Mouse (Mus musculus): ENCODE results near the gene Fer. TPM values are rescaled to one million over a fixed set of nuclear protein-coding genes. Genes with fewer than 3 reads are reported as not detected.
A peak's percentile ranks its signal among the peaks of the same experiment; 100 is the strongest.

The Fer gene
- polyA plus RNA-seq, 1 experiment from 2014 or later: 28.6 TPM

DNA sequence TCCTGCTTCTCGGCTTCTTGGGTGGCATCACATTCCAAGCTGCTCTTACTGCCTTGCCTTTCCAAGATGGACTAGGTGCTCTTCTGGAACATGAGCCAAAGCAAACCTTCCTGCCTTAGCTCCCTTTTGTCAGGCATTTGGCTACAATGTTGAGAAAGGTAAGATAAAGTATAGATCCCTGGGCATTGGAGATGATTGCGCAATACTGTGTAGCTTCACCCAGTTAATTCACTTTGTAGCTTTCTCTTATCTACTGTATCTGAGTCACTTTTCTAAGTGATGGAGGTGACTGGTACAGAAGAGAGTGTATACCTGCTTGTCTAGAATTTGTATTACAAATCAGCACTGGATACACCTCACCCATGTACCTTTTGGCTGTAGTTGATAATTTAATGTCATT is 24.1 kb downstream of the Fer start:
- no peak for ATAC-seq (replicated peaks; ENCODE audit: low FRiP score, low TSS enrichment, low read depth)
- Histone ChIP-seq H3K9ac (ENCODE audit: low read length) (no peak overlapping the region), H3K4me2 (ENCODE audit: low read length) (no peak overlapping the region), H3K27me3 (replicated peaks; ENCODE audit: control insufficient read depth, insufficient read depth, low read length) (no peaks in the 10 kb centered on the region), H3K4me1 (replicated peaks; ENCODE audit: control insufficient read depth, insufficient read depth, low read length) (no peaks in the 10 kb centered on the region), H3K36me3 (ENCODE audit: control insufficient read depth, insufficient read depth, low read length) (no peaks in the 10 kb centered on the region), H3K9me3 (ENCODE audit: control insufficient read depth, low read length) (no peaks in the 10 kb centered on the region), H3K27ac (ENCODE audit: low read depth) (no peak overlapping the region), H3K4me3 (ENCODE audit: low read depth, low read length) (no peak overlapping the region)
- no peak for DNase-seq (ENCODE audit: low spot score)
- 96% methylated on average over 2 of the region's 2 CpGs for whole genome bisulfite sequencing

DNA sequence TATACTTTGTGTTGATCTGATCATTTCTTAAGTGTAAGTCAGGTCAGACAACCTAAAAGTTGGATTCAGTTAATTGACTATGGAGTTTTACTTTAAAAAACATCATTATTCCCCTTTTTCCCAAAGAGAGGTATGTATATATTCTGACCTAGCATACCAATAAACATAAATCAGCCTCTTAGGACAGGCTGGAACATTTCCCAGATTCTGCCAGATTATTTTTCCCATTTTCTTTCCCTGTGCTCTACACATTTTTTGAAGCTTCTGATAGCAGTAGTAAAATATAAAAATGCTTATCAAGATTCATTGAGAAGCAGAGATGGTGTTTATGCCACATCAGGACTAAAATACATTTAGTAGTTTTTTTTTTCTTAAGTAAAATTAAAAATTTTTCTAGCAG is 27.7 kb downstream of the Fer start:
- no peak overlapping the region for H3K4me3 ChIP-seq (ENCODE audit: low read depth, low read length)
- ATAC-seq (replicated peaks; ENCODE audit: low FRiP score, low TSS enrichment, low read depth) (no peak), DNase-seq (ENCODE audit: low spot score) (no peak)
- no peaks in the 10 kb centered on the region for H3K27me3 ChIP-seq (replicated peaks; ENCODE audit: control insufficient read depth, insufficient read depth, low read length)
- no peak overlapping the region for H3K9ac ChIP-seq (ENCODE audit: low read length)
- no peaks in the 10 kb centered on the region for H3K36me3 ChIP-seq (ENCODE audit: control insufficient read depth, insufficient read depth, low read length)
- H3K4me2 ChIP-seq (ENCODE audit: low read length): no peak overlapping the region
- no peak overlapping the region for H3K27ac ChIP-seq (ENCODE audit: low read depth)
- H3K4me1 ChIP-seq (replicated peaks; ENCODE audit: control insufficient read depth, insufficient read depth, low read length): no peaks in the 10 kb centered on the region
- no peaks in the 10 kb centered on the region for H3K9me3 ChIP-seq (ENCODE audit: control insufficient read depth, low read length)

DNA sequence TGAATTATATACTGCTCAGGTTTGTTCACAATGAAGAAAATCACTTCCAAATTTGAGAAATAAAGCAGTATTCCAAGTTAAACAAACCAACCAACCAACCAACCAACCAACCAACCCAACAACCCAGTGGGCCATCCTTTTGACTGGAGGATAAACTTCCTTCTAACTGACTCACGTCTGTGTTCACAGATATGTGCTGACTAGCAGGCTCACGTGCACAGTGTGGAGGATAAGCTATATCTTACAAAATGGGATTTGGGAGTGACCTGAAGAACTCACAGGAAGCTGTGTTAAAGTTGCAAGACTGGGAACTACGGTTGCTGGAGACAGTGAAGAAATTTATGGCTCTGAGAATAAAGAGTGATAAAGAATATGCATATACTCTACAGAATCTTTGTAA is 33.0 kb downstream of the Fer start:
- no peak overlapping the region for H3K9ac ChIP-seq (ENCODE audit: low read length)
- H3K36me3 ChIP-seq (ENCODE audit: control insufficient read depth, insufficient read depth, low read length): peaks cover 7% of the 10 kb centered on the region; the same call in 1 of the 2 replicates
- H3K4me1 ChIP-seq (replicated peaks; ENCODE audit: control insufficient read depth, insufficient read depth, low read length): no peaks in the 10 kb centered on the region
- DNase-seq (ENCODE audit: low spot score): no peak
- H3K27ac ChIP-seq (ENCODE audit: low read depth): no peak overlapping the region
- H3K27me3 ChIP-seq (replicated peaks; ENCODE audit: control insufficient read depth, insufficient read depth, low read length): no peaks in the 10 kb centered on the region
- WGBS: 72% methylated on average over 3 of the region's 3 CpGs
- no peaks in the 10 kb centered on the region for H3K9me3 ChIP-seq (ENCODE audit: control insufficient read depth, low read length)
- H3K4me2 ChIP-seq (ENCODE audit: low read length): no peak overlapping the region
- H3K4me3 ChIP-seq (ENCODE audit: low read depth, low read length): no peak overlapping the region
- ATAC-seq (replicated peaks; ENCODE audit: low FRiP score, low TSS enrichment, low read depth): no peak

DNA sequence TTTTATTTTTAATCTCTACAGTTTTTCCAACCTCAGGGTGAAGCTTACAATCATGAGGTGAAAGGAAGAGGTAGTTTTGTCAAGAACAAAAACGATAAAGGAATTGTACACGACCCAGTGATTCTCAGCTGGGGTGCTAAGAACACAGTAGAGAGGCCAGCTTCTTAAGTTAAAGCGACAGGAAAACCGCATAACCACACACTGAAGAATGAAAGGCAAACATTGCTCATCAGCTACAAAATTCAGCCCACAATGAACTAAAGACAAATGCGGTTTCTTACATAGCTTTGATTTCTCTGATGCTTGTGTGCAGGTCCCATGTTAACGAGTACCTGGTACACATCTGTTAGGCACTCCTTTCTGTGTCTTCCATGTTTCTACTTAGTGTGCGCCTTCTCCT is 34.2 kb downstream of the Fer start:
- H3K27me3 ChIP-seq (replicated peaks; ENCODE audit: control insufficient read depth, insufficient read depth, low read length): no peaks in the 10 kb centered on the region
- no peak overlapping the region for H3K27ac ChIP-seq (ENCODE audit: low read depth)
- H3K4me1 ChIP-seq (replicated peaks; ENCODE audit: control insufficient read depth, insufficient read depth, low read length): no peaks in the 10 kb centered on the region
- peaks cover 7% of the 10 kb centered on the region; the same call in 1 of the 2 replicates for H3K36me3 ChIP-seq (ENCODE audit: control insufficient read depth, insufficient read depth, low read length)
- no peak overlapping the region for H3K9ac ChIP-seq (ENCODE audit: low read length)
- DNase-seq (ENCODE audit: low spot score) (no peak), ATAC-seq (replicated peaks; ENCODE audit: low FRiP score, low TSS enrichment, low read depth) (no peak)
- no peak overlapping the region for H3K4me2 ChIP-seq (ENCODE audit: low read length)
- 89% methylated on average over 7 of the region's 7 CpGs for WGBS
- H3K9me3 ChIP-seq (ENCODE audit: control insufficient read depth, low read length): no peaks in the 10 kb centered on the region
- no peak overlapping the region for H3K4me3 ChIP-seq (ENCODE audit: low read depth, low read length)

DNA sequence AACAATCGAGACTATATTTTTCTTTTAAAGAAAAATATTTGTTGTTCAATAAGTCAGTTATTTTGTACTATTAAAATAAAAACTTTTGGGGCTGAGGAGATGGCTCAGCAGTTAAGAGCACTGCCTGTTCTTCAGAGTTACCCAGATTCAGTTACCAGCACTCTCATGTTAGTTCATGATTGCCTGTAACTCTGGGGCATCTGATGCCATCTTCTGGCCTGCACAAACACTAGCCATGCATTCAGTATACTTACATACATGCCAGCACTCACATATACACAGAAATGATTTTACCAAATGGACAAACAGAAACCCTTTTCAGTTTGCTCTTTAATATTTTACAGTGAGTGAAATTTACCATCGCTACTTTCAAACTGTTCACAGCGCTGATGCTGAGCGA is 46.4 kb downstream of the Fer start:
- ATAC-seq (replicated peaks; ENCODE audit: low FRiP score, low TSS enrichment, low read depth): no peak
- 93% methylated on average over 4 of the region's 4 CpGs for WGBS
- no peak overlapping the region for H3K27ac ChIP-seq (ENCODE audit: low read depth)

DNA sequence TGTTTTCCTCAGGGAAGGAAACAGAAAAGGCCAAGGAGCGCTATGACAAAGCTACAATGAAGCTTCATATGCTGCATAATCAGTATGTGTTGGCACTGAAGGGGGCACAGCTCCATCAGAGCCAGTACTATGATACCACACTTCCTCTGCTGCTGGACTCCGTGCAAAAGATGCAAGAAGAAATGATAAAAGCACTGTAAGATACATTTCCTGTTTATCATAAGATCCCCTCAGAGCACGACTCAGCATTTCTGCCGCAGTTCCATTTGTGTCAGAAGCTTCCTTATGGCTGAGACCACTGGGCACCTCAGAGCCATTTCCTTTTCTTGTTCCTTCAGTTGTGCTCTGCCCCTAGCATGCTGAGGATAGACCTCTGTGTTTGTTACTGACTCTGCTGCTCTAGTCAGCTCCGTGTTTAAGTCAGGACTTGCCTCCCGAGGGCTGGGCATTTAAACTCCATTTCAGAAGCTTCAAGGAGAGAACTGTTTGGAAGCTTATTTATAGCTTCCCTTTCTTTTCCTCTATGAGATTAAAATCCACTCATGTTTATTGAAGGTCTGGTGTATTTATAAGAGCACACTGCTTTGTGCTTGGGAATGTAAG is 58.8 kb downstream of the Fer start:
- no peak overlapping the region for H3K9ac ChIP-seq (ENCODE audit: low read length)
- H3K36me3 ChIP-seq (ENCODE audit: control insufficient read depth, insufficient read depth, low read length): no peaks in the 10 kb centered on the region
- whole genome bisulfite sequencing: 42% methylated on average over 6 of the region's 6 CpGs
- H3K4me1 ChIP-seq (replicated peaks; ENCODE audit: control insufficient read depth, insufficient read depth, low read length): 0 out of 2 replicates have a peak, but pooled peaks cover 6% of the 10 kb centered on the region
- ATAC-seq (replicated peaks; ENCODE audit: low FRiP score, low TSS enrichment, low read depth) (no peak), DNase-seq (ENCODE audit: low spot score) (no peak)
- H3K27me3 ChIP-seq (replicated peaks; ENCODE audit: control insufficient read depth, insufficient read depth, low read length): no peaks in the 10 kb centered on the region
- no peaks in the 10 kb centered on the region for H3K9me3 ChIP-seq (ENCODE audit: control insufficient read depth, low read length)
- no peak overlapping the region for H3K4me2 ChIP-seq (ENCODE audit: low read length)
- H3K27ac ChIP-seq (ENCODE audit: low read depth): 0 out of 2 replicates have a peak overlapping the region, but pooled peaks have one; percentile 6
- no peak overlapping the region for H3K4me3 ChIP-seq (ENCODE audit: low read depth, low read length)

More for the DNA sequence above, 46.4 kb downstream of the Fer start:
- Histone ChIP-seq H3K9me3 (ENCODE audit: control insufficient read depth, low read length) (no peaks in the 10 kb centered on the region), H3K4me1 (replicated peaks; ENCODE audit: control insufficient read depth, insufficient read depth, low read length) (no peaks in the 10 kb centered on the region), H3K27me3 (replicated peaks; ENCODE audit: control insufficient read depth, insufficient read depth, low read length) (no peaks in the 10 kb centered on the region), H3K9ac (ENCODE audit: low read length) (no peak overlapping the region), H3K36me3 (ENCODE audit: control insufficient read depth, insufficient read depth, low read length) (peaks cover 8% of the 10 kb centered on the region; the same call in 1 of the 2 replicates), H3K4me2 (ENCODE audit: low read length) (no peak overlapping the region), H3K4me3 (ENCODE audit: low read depth, low read length) (no peak overlapping the region)
- no peak for DNase-seq (ENCODE audit: low spot score)

DNA sequence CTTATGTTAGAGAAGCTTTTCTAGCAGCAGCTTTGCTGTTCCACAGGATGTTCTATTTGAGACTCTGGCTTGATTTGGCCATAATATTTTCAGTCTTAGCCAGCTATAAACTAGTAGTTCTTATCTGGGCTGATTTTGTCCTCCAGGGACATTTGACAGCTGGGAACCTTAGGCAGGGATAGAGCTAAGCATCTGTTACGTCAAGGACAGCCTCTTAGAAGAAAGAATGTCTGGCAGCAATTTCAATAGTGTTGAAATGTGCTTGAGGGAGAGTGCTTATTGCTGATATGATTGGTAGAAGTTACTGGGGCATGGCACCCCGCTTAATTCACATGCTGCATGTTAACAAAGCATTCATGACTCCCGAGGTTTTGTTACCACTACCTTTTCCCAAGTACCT is 62.7 kb downstream of the Fer start:
- WGBS: 80% methylated on average over 3 of the region's 3 CpGs
- Histone ChIP-seq H3K27me3 (replicated peaks; ENCODE audit: control insufficient read depth, insufficient read depth, low read length) (no peaks in the 10 kb centered on the region), H3K9ac (ENCODE audit: low read length) (no peak overlapping the region), H3K4me1 (replicated peaks; ENCODE audit: control insufficient read depth, insufficient read depth, low read length) (0 out of 2 replicates have a peak, but pooled peaks cover 6% of the 10 kb centered on the region), H3K9me3 (ENCODE audit: control insufficient read depth, low read length) (no peaks in the 10 kb centered on the region), H3K4me3 (ENCODE audit: low read depth, low read length) (no peak overlapping the region), H3K36me3 (ENCODE audit: control insufficient read depth, insufficient read depth, low read length) (no peaks in the 10 kb centered on the region), H3K27ac (ENCODE audit: low read depth) (no peak overlapping the region), H3K4me2 (ENCODE audit: low read length) (no peak overlapping the region)
- ATAC-seq (replicated peaks; ENCODE audit: low FRiP score, low TSS enrichment, low read depth) (no peak), DNase-seq (ENCODE audit: low spot score) (no peak)

DNA sequence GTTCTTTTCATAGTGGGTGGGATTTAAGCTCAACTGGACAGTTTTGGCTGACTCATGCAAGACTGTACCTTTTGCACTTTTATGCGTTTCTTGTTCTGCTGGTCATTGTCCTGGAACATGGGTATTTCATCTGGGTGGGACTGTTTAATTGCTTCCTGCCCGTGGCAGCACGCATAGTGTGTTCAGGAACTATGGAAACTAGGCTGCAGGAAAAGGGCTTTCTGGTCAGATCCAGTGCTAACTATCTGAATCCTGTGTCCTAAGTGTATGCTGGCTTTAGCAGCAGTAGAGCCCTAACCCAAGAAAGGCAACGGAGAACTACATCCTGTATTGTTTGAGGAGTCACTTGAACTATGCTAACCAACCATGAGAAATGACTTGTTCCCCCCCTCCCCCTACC is 67.8 kb downstream of the Fer start:
- DNase-seq (ENCODE audit: low spot score) (no peak), ATAC-seq (replicated peaks; ENCODE audit: low FRiP score, low TSS enrichment, low read depth) (no peak)
- 73% methylated on average over 4 of the region's 4 CpGs for WGBS
- H3K36me3 ChIP-seq (ENCODE audit: control insufficient read depth, insufficient read depth, low read length): peaks cover 6% of the 10 kb centered on the region
- H3K9ac ChIP-seq (ENCODE audit: low read length): no peak overlapping the region
- no peak overlapping the region for H3K4me3 ChIP-seq (ENCODE audit: low read depth, low read length)
- no peaks in the 10 kb centered on the region for H3K4me1 ChIP-seq (replicated peaks; ENCODE audit: control insufficient read depth, insufficient read depth, low read length)
- no peaks in the 10 kb centered on the region for H3K9me3 ChIP-seq (ENCODE audit: control insufficient read depth, low read length)
- no peaks in the 10 kb centered on the region for H3K27me3 ChIP-seq (replicated peaks; ENCODE audit: control insufficient read depth, insufficient read depth, low read length)
- H3K4me2 ChIP-seq (ENCODE audit: low read length): no peak overlapping the region
- H3K27ac ChIP-seq (ENCODE audit: low read depth): no peak overlapping the region

DNA sequence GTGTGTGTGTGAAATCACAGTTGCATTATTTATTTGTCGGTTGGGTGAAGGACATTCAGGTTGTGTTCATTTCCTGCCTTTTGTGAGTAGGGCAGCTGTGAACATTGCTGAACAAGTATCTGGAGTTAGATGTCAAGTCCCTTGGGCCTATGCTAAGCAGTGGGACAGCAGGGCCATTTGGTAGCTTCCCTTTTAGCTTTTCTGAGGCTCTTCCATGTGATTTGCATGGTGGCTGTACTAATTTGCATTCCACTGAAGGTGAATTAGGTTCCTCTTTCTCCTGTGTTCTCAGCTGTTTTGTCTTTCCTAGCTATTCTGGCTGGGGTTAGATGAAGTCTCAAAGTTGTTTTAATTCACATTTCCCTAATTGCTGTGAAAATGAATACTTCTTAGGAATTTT is 68.7 kb downstream of the Fer start:
- Histone ChIP-seq H3K4me3 (ENCODE audit: low read depth, low read length) (no peak overlapping the region), H3K9me3 (ENCODE audit: control insufficient read depth, low read length) (no peaks in the 10 kb centered on the region), H3K4me2 (ENCODE audit: low read length) (no peak overlapping the region), H3K36me3 (ENCODE audit: control insufficient read depth, insufficient read depth, low read length) (peaks cover 6% of the 10 kb centered on the region), H3K27me3 (replicated peaks; ENCODE audit: control insufficient read depth, insufficient read depth, low read length) (no peaks in the 10 kb centered on the region), H3K4me1 (replicated peaks; ENCODE audit: control insufficient read depth, insufficient read depth, low read length) (no peaks in the 10 kb centered on the region), H3K9ac (ENCODE audit: low read length) (no peak overlapping the region), H3K27ac (ENCODE audit: low read depth) (no peak overlapping the region)
- DNase-seq (ENCODE audit: low spot score): no peak
- WGBS: 86% methylated on average over 1 of the region's 1 CpGs
- ATAC-seq (replicated peaks; ENCODE audit: low FRiP score, low TSS enrichment, low read depth): no peak

All from intestine, embryonic 14.5 days (tissue).